Mouse (Mus musculus) hindbrain, postnatal 0 days (tissue): ENCODE results near the gene Setd3. TPM values are rescaled to one million over a fixed set of nuclear protein-coding genes. Genes with fewer than 3 reads are reported as not detected.

Experiments used
- ATAC-seq: fragments of 200-750 bp; cut with Nextera tagmentation; 2 replicates; pipeline ENCODE4 v1.8.0; 2017; ENCODE audit warnings: mild to moderate bottlenecking, moderate TSS enrichment, moderate library complexity
- DNase-seq: peaks from one replicate; pipeline ENCODE4 v3.0.0-alpha.2; 2015; ENCODE audit warnings: low spot score
- H3K27ac ChIP-seq: fragments of 300-500 bp; sonication (generic); 2 replicates; pipeline ENCODE4 v1.5.1; 2014; ENCODE audit warnings: mild to moderate bottlenecking
- H3K27me3 ChIP-seq: fragments of 300-500 bp; sonication (generic); 2 replicates; pipeline ENCODE4 v1.6.1; 2014; ENCODE audit warnings: low read length, mixed read lengths; ENCODE audit not compliant: insufficient read depth
- H3K36me3 ChIP-seq: fragments of 300-500 bp; sonication (generic); 2 replicates; pipeline ENCODE4 v1.6.1; 2014; ENCODE audit warnings: low read length, mixed read lengths; ENCODE audit not compliant: insufficient read depth
- H3K4me1 ChIP-seq: fragments of 300-500 bp; sonication (generic); 2 replicates; pipeline ENCODE4 v1.6.1; 2014; ENCODE audit warnings: antibody characterized with exemption, low read length, mixed read lengths; ENCODE audit not compliant: insufficient read depth
- H3K4me2 ChIP-seq: fragments of 300-500 bp; sonication (generic); 2 replicates; pipeline ENCODE4 v1.6.1; 2014; ENCODE audit warnings: low read depth, mild to moderate bottlenecking, low read length, moderate library complexity, mixed read lengths
- H3K4me3 ChIP-seq: fragments of 300-500 bp; sonication (generic); 2 replicates; pipeline ENCODE4 v1.5.1; 2014; ENCODE audit warnings: low read length
- H3K9ac ChIP-seq: fragments of 300-500 bp; sonication (generic); replicated peaks from 2 replicates; pipeline ENCODE4 v1.6.1; 2014; ENCODE audit warnings: mild to moderate bottlenecking, low read length, moderate library complexity, mixed read lengths
- H3K9me3 ChIP-seq: fragments of 300-500 bp; sonication (generic); 2 replicates; pipeline ENCODE4 v1.6.1; 2016; ENCODE audit warnings: low read length, mixed read lengths
- CTCF ChIP-seq: IDR thresholded peaks from 2 replicates; pipeline ENCODE4 v1.5.1; 2016; ENCODE audit warnings: antibody characterized with exemption, control low read depth, low read depth
- WGBS: fragments of 180-500 bp; shearing (Covaris S2); extraction: QIAGEN DNeasy Blood & Tissue Kit; methylation state at CpG from one replicate; pipeline ENCODE4 v1.1.7; 2014; 5-methylcytosine and 5-hydroxymethylcytosine counted together
- polyA plus RNA-seq: library from polyadenylated mRNA; unstranded; fragments of >200 nt; fragmentation: Nextera tagmentation; extraction: Ambion mirVana; gene quantifications from 2 replicates; pipeline ENCODE4 v1.2.1, GENCODE M21; 2015
- total RNA-seq: library from RNA; depleted of rRNA; stranded (reverse); fragments of >200 nt; gene quantifications from 2 replicates; pipeline ENCODE4 v1.2.3, GENCODE M21; 2014

Setd3 gene
- total and polyA plus RNA-seq, 2 experiments from 2014 or later, result 61.3 to 87.1 TPM

GRCm38 (mm10) chr12:108070685-108071662, 108.1 kb downstream of the Setd3 start:
- no peak overlapping the region for H3K27ac ChIP-seq
- no peak overlapping the region for H3K4me3 ChIP-seq
- H3K9me3 ChIP-seq, result no peaks in the 10 kb centered on the region
- no peaks in the 10 kb centered on the region for H3K27me3 ChIP-seq
- no peak overlapping the region for H3K9ac ChIP-seq
- no peaks in the 10 kb centered on the region for H3K36me3 ChIP-seq
- TF ChIP-seq CTCF, result no peak
- ATAC-seq (no peak), DNase-seq (no peak)
- H3K4me1 ChIP-seq, result no peaks in the 10 kb centered on the region
- 70% methylated on average over 21 of the region's 21 CpGs for WGBS
- no peak overlapping the region for H3K4me2 ChIP-seq

DNA sequence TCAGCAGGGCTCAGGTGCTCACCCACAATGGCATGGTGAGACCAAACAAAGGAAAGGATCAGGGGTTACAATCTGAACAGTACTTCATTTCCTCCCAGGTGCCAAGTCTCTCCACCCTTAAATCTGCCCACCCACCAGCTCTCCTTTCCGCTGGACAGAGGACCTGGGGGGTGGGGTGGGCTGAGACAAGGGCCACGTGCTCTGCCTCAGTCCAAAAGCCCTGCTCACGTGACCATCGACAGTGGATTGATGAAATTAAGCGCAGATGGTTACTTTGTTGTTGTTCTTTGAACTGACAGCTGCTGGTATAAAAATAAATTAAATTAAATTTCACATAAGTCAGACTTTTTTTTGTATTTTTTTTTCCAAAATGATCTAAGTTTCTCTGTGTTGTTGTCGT, 109.6 kb downstream of the Setd3 start:
- 50% methylated on average over 6 of the region's 6 CpGs for WGBS
- no peak overlapping the region for H3K27ac ChIP-seq
- H3K4me1 ChIP-seq, result no peaks in the 10 kb centered on the region

GRCm38 (mm10) chr12:108067811-108068375, 111.2 kb downstream of the Setd3 start:
- DNase-seq, result peak; percentile 25
- Histone ChIP-seq H3K4me3 (no peak overlapping the region), H3K4me2 (no peak overlapping the region), H3K36me3 (no peaks in the 10 kb centered on the region), H3K9ac (no peak overlapping the region), H3K27me3 (no peaks in the 10 kb centered on the region), H3K27ac (no peak overlapping the region), H3K4me1 (no peaks in the 10 kb centered on the region), H3K9me3 (no peaks in the 10 kb centered on the region)
- no peak for TF ChIP-seq CTCF
- 50% methylated on average over 13 of the region's 13 CpGs for WGBS
- no peak for ATAC-seq

More for the DNA sequence above, 109.6 kb downstream of the Setd3 start:
- no peak for ATAC-seq
- Histone ChIP-seq H3K27me3 (no peaks in the 10 kb centered on the region), H3K4me2 (no peak overlapping the region), H3K4me3 (no peak overlapping the region), H3K9ac (no peak overlapping the region), H3K36me3 (no peaks in the 10 kb centered on the region), H3K9me3 (no peaks in the 10 kb centered on the region)
- TF ChIP-seq CTCF, result no peak
- no peak for DNase-seq

DNA sequence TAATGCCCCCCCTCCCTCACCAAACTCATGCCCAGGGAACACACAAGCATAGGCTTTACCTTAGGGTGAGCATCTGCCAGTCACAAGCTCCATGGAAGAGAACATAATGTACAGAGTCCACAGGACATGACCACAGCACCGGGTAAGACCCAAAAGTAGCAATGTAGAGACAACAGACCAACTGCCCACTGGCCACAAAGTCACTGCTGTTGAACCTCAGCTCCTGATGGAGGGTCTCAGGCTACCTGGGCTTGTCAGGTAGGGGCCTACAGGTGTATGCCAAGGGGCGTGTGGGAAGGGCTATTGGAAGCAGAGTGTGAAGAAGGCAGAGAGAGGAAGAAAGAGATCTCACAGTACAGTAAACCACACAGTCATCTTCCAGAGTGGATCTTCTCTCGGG, 111.9 kb downstream of the Setd3 start:
- H3K27ac ChIP-seq, result no peak overlapping the region
- H3K4me2 ChIP-seq, result no peak overlapping the region
- no peak for DNase-seq
- no peaks in the 10 kb centered on the region for H3K4me1 ChIP-seq
- no peak for ATAC-seq
- no peaks in the 10 kb centered on the region for H3K27me3 ChIP-seq
- no peak for TF ChIP-seq CTCF
- no peak overlapping the region for H3K9ac ChIP-seq
- WGBS, result 84% methylated on average over 3 of the region's 3 CpGs
- H3K9me3 ChIP-seq, result no peaks in the 10 kb centered on the region
- H3K4me3 ChIP-seq, result no peak overlapping the region
- no peaks in the 10 kb centered on the region for H3K36me3 ChIP-seq

DNA sequence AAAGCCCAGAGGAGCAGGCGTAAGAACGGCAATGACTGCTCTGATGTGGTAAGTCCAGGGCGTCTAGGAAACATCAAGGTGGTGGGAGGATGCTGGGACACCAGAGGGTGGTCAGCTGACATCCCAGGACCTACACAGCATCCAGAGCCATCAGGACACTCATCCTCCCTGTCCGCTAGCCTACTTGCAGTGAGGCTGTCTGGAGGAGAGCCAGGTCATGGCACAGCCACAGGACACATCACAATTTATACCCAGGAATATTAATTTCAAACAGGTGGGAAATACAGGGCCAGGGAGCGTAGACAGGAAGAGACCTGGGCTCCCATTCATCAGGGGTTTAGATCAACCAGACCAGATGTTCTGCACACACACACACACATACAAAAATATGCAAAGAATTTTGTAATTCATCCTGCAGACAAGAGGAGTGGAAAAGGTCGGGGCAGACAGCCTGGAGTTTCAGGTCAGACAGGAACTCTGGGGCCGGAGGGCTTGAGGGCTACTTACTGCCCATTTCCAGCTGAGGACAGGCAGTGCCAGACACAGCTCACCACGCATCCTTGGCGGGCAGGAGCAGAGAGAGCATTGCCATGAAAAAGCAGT, 114.6 kb downstream of the Setd3 start:
- Histone ChIP-seq H3K9ac (no peak overlapping the region), H3K9me3 (no peaks in the 10 kb centered on the region), H3K4me3 (no peak overlapping the region)

DNA sequence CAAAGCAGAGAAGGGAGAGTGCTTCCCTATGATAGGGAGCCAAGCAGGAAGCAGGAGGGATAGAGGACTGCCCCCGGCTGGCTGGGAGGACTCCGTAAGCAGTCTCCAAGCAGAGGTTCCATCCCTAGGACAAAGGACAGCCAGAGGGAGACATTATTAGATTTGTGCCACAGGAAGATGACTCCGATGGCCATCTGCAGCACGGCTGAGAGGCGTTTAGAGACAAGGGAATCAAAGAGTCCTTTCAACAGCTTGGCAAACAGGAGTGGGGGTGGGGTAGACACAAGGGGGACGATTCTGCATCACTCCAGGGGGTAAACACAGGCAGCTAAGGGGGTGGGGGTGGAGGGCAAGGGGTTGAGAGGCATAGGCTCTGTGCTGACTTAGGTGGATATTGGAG, 115.1 kb downstream of the Setd3 start:
- ATAC-seq, result 0 out of 2 replicates have a peak, but pooled peaks have one; percentile 24
- WGBS, result 17% methylated on average over 6 of the region's 6 CpGs
- no peaks in the 10 kb centered on the region for H3K9me3 ChIP-seq

More for the DNA sequence above, 114.6 kb downstream of the Setd3 start:
- DNase-seq (no peak), ATAC-seq (0 out of 2 replicates have a peak, but pooled peaks have one; percentile 10)
- Histone ChIP-seq H3K27ac (no peak overlapping the region), H3K27me3 (no peaks in the 10 kb centered on the region), H3K4me1 (no peaks in the 10 kb centered on the region), H3K36me3 (no peaks in the 10 kb centered on the region), H3K4me2 (no peak overlapping the region)
- 59% methylated on average over 9 of the region's 9 CpGs for WGBS
- no peak for TF ChIP-seq CTCF

More for the DNA sequence above, 115.1 kb downstream of the Setd3 start:
- H3K27me3 ChIP-seq, result no peaks in the 10 kb centered on the region
- H3K9ac ChIP-seq, result no peak overlapping the region
- no peak overlapping the region for H3K27ac ChIP-seq
- H3K4me3 ChIP-seq, result no peak overlapping the region
- H3K4me2 ChIP-seq, result no peak overlapping the region
- no peak for TF ChIP-seq CTCF
- no peaks in the 10 kb centered on the region for H3K36me3 ChIP-seq
- no peak for DNase-seq
- no peaks in the 10 kb centered on the region for H3K4me1 ChIP-seq
